Mouse (Mus musculus) ovary, postnatal 36 days (tissue): Measurements from ENCODE around the gene Large2.

ENCODE experiments used
- DNase-seq: peaks from one replicate; pipeline ENCODE4 v3.0.0; 2022; ENCODE audit warnings: low spot score, mixed read lengths

Large2 gene

GRCm38 (mm10) chr2:92371971-92372690 lies 2.5 kb downstream of the Large2 start:
- DNase-seq, result no peak

DNA sequence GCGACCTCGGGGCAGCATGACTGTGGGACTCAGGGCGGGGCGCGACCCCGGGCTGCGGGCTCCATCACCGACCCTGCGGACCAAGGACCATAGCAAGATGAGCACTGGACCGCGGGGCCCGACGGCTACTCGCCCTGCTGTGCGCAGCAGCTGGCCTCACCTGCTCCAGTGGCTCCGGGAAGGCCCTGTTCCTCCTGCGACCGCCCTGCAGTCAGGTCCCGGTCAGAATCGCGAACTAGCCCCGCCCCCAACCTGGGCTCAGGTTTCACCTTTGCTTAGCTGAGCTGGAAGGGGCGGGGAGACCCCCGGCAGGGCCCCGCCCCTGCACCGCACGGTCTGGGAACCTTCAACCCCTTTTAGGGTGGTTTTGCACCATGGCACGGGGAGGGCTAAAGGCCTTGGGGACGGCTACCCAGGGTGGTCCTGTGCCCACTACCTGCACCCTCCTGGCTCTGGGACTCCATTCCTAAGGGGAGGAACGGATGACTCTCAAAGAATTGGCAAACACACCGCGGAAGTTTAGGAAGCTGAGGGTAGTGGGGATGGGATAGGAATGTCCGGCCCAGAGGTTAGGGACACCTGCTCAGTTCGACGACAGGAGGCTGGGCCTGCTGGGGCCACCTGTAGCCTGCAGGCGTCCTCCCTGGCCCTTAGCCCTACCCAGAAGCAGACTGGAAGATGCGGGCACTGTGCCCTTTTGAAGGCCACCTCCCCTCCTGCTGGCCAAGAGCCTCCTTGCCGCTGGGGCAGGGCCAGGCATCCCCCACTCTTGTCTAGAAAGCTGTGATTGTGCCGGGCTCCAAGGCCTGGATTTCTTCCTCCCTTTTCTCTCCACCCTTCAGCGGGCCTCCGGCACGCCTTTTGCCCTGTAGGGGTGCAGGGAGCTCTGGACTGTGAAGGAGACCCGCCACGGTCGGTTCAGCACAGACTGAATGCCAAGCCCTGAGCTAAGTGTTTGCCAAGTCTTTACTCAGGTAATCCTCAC lies 3.6 kb downstream of the Large2 start:
- DNase-seq, result peak; percentile 85

GRCm38 (mm10) chr2:92370375-92370774 lies 4.3 kb downstream of the Large2 start:
- DNase-seq, result no peak

GRCm38 (mm10) chr2:92367383-92368029 lies 7.2 kb downstream of the Large2 start:
- no peak for DNase-seq

DNA sequence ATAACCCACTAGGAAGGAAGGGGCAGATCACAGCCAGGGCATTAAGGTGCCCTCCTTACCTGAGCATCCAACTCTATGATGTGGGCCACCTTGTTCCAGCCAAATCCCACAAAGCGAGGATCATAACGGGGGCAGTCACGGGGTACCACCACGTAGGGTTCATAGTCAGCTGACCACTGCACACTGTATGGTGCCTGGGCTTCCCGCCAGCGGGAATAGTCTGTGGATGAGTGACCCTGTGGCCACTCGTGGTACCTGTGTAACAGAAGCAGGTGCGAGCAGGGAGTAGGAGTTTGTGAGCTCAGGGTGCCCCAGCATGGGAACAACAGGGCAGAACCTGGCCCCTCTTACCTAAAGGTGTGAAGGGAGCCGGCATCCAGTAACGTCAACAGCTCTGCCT lies 9.1 kb downstream of the Large2 start:
- no peak for DNase-seq

- no peak for DNase-seq
Observed at GRCm38 (mm10) chr2:92364086-92364485, 10.6 kb downstream of the Large2 start.

GRCm38 (mm10) chr2:92362571-92363228 lies 12.0 kb downstream of the Large2 start:
- no peak for DNase-seq

DNA sequence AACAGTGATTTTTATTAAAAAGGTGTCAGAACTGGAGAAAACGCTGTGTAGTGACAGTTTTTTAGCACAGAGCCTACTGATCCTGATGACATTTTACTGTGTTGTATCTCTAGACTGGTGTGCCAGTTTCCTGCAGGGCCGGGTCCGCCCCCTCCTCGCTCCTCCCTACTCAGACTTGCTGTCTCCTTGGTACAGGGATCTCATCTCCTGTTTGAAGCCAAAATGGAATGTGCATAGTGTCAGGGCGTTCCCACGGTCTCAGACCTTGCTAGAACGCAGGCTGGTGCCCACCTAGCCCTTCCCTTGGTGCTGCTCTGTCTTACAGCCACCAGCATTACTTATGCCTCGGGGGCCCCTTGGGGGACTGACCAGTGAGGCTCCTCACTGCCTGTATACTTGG lies 12.9 kb downstream of the Large2 start:
- DNase-seq, result no peak

- no peak for DNase-seq
Observed at GRCm38 (mm10) chr2:92360893-92361292, 13.8 kb downstream of the Large2 start.

GRCm38 (mm10) chr2:92360186-92360823 lies 14.4 kb downstream of the Large2 start:
- DNase-seq, result no peak

GRCm38 (mm10) chr2:92359301-92359700 lies 15.4 kb downstream of the Large2 start:
- DNase-seq, result no peak

GRCm38 (mm10) chr2:92354224-92354623 lies 20.4 kb downstream of the Large2 start:
- DNase-seq, result no peak

DNA sequence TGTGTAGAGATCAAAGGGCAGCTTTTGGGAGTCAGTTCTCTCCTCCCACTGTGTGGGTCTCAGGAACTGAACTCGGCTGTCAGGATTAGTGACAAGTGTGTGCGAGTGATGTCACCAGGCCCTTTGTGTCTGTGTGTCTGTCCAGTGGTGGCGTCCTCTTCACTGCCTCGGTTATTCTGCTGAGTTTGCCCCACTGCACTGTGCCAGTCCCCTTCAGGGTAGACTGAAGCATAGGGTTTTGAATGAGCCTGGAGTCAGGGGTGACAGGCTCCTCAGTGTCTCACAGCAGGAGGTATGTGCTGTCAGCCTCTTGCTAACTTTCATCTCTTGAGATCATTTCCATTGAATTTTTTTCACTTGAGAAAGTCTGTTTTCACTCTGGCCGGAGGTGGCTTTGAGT lies 21.3 kb downstream of the Large2 start:
- DNase-seq, result no peak

- no peak for DNase-seq
Observed at GRCm38 (mm10) chr2:92350686-92351085, 24.0 kb downstream of the Large2 start.

GRCm38 (mm10) chr2:92349589-92350425 lies 24.9 kb downstream of the Large2 start:
- DNase-seq, result no peak

GRCm38 (mm10) chr2:92347191-92347590 lies 27.5 kb downstream of the Large2 start:
- DNase-seq, result no peak

DNA sequence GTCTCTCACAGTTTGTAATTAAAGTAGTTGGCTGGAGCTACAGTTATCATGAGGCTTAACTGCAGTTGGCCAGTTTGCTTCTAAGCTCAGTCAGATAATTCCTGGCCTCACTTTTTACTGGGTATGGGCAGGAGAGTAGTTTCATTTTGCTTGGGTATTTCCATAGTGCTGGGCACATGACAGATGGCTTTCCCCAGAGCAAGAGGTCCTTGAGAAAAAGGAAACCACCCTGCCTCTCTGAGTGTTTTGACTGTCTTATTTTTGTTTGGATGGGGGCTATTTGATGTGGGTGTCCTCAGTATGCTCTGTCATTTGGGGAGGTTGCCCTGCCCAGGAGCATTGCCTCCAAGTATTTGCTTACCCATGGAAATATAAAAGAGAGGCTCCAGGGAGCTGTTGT lies 32.3 kb downstream of the Large2 start:
- no peak for DNase-seq

DNA sequence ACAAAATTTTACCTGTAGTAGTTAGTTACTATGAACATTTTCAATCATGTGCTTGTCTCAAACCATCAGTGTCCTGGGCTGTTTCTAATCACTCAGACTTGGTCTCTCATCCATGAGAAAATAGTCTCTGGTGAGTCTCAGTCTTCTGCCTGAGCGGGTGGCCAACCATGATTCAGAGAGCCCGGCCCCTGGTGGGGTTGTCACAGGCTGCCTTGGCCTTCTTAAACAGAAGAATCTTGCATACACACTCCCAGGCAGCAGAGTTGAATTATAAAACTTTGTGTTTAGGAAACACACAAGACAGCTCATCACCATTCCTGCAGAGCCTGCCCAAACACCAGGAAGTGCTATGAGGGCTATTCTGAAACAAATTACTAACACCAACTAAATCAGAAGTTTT lies 42.8 kb downstream of the Large2 start:
- DNase-seq, result no peak

DNA sequence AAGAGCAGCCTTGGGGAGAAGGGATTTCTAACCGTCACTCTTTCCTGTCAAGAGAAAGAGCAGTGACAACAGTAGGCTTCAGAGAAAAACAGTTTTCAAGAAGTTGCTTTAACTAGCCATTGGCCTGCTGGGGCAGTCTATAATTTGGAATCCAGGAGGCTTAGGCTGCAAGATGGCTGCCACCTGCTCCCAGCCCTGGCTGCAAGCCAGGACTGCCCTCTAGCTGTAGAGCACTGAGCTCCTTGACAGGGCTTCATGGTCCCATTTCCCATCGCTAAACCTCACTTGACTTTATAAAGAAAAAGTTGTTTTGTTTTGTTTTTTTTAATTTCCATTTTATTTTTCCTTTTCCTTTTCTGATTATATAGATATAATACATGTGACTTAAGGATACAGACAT lies 43.3 kb downstream of the Large2 start:
- DNase-seq, result no peak

DNA sequence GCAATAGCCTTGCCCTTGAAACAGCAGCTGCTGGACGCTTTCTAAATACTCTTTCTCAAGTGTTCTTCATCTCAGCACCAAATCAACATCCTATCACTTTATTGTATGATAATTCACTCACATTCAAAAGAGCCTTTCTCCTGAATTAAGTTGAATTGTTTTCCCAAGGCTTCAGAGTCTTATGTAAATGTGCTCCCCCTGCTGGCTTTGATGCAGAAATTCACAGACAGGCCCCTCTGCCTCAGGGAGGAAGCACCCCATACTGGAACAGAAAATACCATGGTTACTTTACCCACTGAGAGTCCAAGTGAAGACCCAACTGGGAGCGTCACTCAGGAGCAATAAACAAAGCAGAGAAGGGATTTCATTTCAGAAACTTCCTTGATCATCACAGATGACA lies 43.8 kb downstream of the Large2 start:
- no peak for DNase-seq

DNA sequence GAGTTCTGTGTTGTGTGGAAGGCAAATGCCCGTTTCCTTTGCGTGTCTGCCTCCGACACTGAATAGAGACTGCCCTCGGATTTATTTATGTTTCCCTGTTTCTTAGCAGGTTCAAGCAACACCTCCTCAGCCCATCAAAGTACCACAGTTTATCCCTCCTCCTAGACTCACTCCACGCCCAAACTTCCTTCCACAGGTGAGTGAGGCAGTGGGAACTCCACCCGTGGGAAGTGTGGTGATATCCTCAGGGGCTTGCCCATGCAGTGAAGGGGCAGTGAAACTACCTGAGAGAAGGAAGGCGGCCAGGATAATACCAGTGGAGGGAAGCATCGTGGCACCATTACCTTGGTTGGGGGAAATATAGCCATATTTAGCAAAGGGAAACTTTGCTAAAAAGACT lies 46.5 kb downstream of the Large2 start:
- no peak for DNase-seq
